In the genomic region with DNA sequence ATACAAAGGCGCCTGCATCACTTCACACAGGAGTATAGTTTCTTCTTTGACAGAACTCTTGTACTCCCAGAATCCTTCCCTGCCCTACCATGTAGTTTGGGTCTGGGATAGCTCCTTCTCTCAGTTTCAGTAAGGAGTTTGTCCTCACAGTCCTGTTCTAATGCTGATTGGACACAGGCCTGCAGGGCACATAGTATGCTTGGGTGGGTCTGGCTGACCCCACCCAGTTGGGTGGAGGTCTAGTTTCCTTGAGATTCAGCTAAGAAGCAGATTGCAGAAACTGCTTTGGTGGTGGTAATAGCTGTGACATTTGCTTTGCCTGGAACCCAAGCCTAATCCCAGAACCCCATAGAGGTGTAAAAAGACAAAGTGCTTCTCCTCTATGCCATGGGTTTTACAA, we compare ENCODE assay signal across 23 mouse cellular contexts. TPM values are rescaled to one million over a fixed set of nuclear protein-coding genes. Genes with fewer than 3 reads are reported as not detected.
DNase-seq lines count a peak whose midpoint lies in the region; ATAC-seq and TF ChIP-seq lines count a peak whose summit lies in the region.
"Had no signal": no experiment of that assay in that cellular context is flagged by ENCODE, and none has a peak within 500 bp of the region (broad histone marks: within the 10 kb centered on the region; RNA-seq: fewer than 3 reads in every experiment).

No protein-coding gene starts in this region.

- peak; percentile 85 for TF ChIP-seq EP300 in ES-Bruce4 (IDR thresholded peaks at IDR 0.05; ENCODE audit: insufficient read depth, low read depth, low read length)

- H3K9me3 ChIP-seq in ES-Bruce4 (replicated peaks; ENCODE audit: control insufficient read depth, insufficient read depth, low read length, poor library complexity, severe bottlenecking), result no peaks in the 10 kb centered on the region
- H3K9me3 ChIP-seq in stomach, embryonic 16.5 days (replicated peaks; ENCODE audit: control insufficient read depth, low read length), result no peaks in the 10 kb centered on the region
- no peaks in the 10 kb centered on the region for H3K9me3 ChIP-seq in forebrain, embryonic 15.5 days
- H3K9me3 ChIP-seq: embryonic facial prominence, embryonic 15.5 days; forebrain, embryonic 10.5 days; heart, embryonic 12.5 days; hindbrain, embryonic 12.5 days had no signal

- DNase-seq in heart, adult 11 months, result peak; percentile 79
- DNase-seq in heart, postnatal 14 days, result no peak
- peak; percentile 50 for DNase-seq in R1 (ENCODE audit: low read depth, low spot score)
- no peak for DNase-seq in adrenal gland, postnatal 10 days
- DNase-seq: adrenal gland, adult 2 months; adrenal gland, postnatal 36 days; cerebellum, adult 2 months; cerebellum, postnatal 10 days; embryo, embryonic 11 days; gastrocnemius, postnatal 10 days; heart, postnatal 36 days had no signal

- no peak overlapping the region for H3K4me3 ChIP-seq in ES-Bruce4 (ENCODE audit: low read depth, low read length)
- H3K4me3 ChIP-seq in stomach, embryonic 16.5 days (replicated peaks; ENCODE audit: low read length), result no peak overlapping the region
- no peak overlapping the region for H3K4me3 ChIP-seq in forebrain, embryonic 15.5 days
- H3K4me3 ChIP-seq: embryonic facial prominence, embryonic 15.5 days; erythroblast, embryonic 14.5 days; forebrain, embryonic 10.5 days; heart, embryonic 12.5 days; hindbrain, embryonic 12.5 days had no signal

- TF ChIP-seq POLR2A in ES-Bruce4 (IDR thresholded peaks at IDR 0.05; ENCODE audit: insufficient read depth, low read length), result no peak

- H3K4me1 ChIP-seq in ES-Bruce4 (ENCODE audit: control insufficient read depth, insufficient read depth, low read length), result peaks cover 7% of the 10 kb centered on the region
- H3K4me1 ChIP-seq in stomach, embryonic 16.5 days (ENCODE audit: control insufficient read depth, insufficient read depth, low read length), result peaks cover 7% of the 10 kb centered on the region
- H3K4me1 ChIP-seq in forebrain, embryonic 15.5 days, result no peaks in the 10 kb centered on the region
- H3K4me1 ChIP-seq: hindbrain, embryonic 12.5 days had no signal

- no peaks in the 10 kb centered on the region for H3K36me3 ChIP-seq in ES-Bruce4 (ENCODE audit: control insufficient read depth, insufficient read depth, low read length, poor library complexity, severe bottlenecking)
- H3K36me3 ChIP-seq in stomach, embryonic 16.5 days (ENCODE audit: control insufficient read depth, insufficient read depth, low read length), result no peaks in the 10 kb centered on the region
- H3K36me3 ChIP-seq in forebrain, embryonic 15.5 days, result no peaks in the 10 kb centered on the region
- H3K36me3 ChIP-seq: embryonic facial prominence, embryonic 15.5 days; forebrain, embryonic 10.5 days; heart, embryonic 12.5 days; hindbrain, embryonic 12.5 days had no signal

- WGBS in stomach, embryonic 16.5 days, result 92% methylated on average over 1 of the region's 1 CpGs
- WGBS in forebrain, embryonic 15.5 days, result 90% methylated on average over 1 of the region's 1 CpGs

- ATAC-seq in stomach, embryonic 16.5 days (ENCODE audit: insufficient read depth, low FRiP score), result no peak
- ATAC-seq in forebrain, embryonic 15.5 days (replicated peaks), result no peak
- ATAC-seq: forebrain, embryonic 14.5 days; hindbrain, embryonic 16.5 days; inflammation-experienced regulatory T-cells, adult 6 months had no signal

- intact Hi-C loops in heart, postnatal 14 days (cut with DNase I), result no loop called here

- no peaks in the 10 kb centered on the region for H3K27me3 ChIP-seq in ES-Bruce4 (ENCODE audit: control insufficient read depth, insufficient read depth, low read length, poor library complexity, severe bottlenecking)
- H3K27me3 ChIP-seq in stomach, embryonic 16.5 days (ENCODE audit: control insufficient read depth, insufficient read depth, low read length), result no peaks in the 10 kb centered on the region
- no peaks in the 10 kb centered on the region for H3K27me3 ChIP-seq in forebrain, embryonic 15.5 days
- H3K27me3 ChIP-seq: CH12.LX; embryonic facial prominence, embryonic 15.5 days; heart, embryonic 12.5 days; hindbrain, embryonic 12.5 days had no signal

- H3K9ac ChIP-seq in ES-Bruce4 (ENCODE audit: low read depth, poor library complexity, severe bottlenecking), result no peak overlapping the region
- no peak overlapping the region for H3K9ac ChIP-seq in stomach, embryonic 16.5 days (ENCODE audit: low read length)
- H3K9ac ChIP-seq in forebrain, embryonic 15.5 days (replicated peaks), result no peak overlapping the region
- H3K9ac ChIP-seq: embryonic facial prominence, embryonic 15.5 days; heart, embryonic 12.5 days; hindbrain, embryonic 12.5 days had no signal

- no peak for TF ChIP-seq CTCF in ES-Bruce4 (IDR thresholded peaks at IDR 0.05; ENCODE audit: low read depth, low read length)

- H3K27ac ChIP-seq in ES-Bruce4 (ENCODE audit: insufficient read depth, low read length), result peak overlapping the region; percentile 86
- H3K27ac ChIP-seq in stomach, embryonic 16.5 days (ENCODE audit: low read length), result peak overlapping the region; percentile 9
- no peak overlapping the region for H3K27ac ChIP-seq in forebrain, embryonic 15.5 days (replicated peaks)
- H3K27ac ChIP-seq: embryonic facial prominence, embryonic 15.5 days; forebrain, embryonic 10.5 days; hindbrain, embryonic 12.5 days had no signal

- no peak overlapping the region for H3K4me2 ChIP-seq in stomach, embryonic 16.5 days (ENCODE audit: low read depth, low read length)
- H3K4me2 ChIP-seq in forebrain, embryonic 15.5 days (replicated peaks), result no peak overlapping the region
- H3K4me2 ChIP-seq: embryonic facial prominence, embryonic 15.5 days; heart, embryonic 12.5 days; hindbrain, embryonic 12.5 days had no signal

RNA-seq across cellular contexts. Expression of gene Snx9, which starts 33.4 kb away (rescaled TPM):
- total RNA-seq in heart, postnatal 14 days (2021), result 10 to 100 TPM; 31.5 to 33.3 TPM
- polyA plus RNA-seq in ES-Bruce4 (2011; ENCODE audit: insufficient read depth, insufficient read length, low read depth, missing spikeins), result 45.1 and 46.8 TPM in 2 replicates
- polyA plus RNA-seq in stomach, embryonic 16.5 days (2015; fragmentation: Nextera tagmentation; extraction: Ambion mirVana), result 28.2 and 31.3 TPM in 2 replicates
- 10 to 100 TPM; 48.3 to 51.7 TPM for total RNA-seq in adrenal gland, postnatal 10 days (2021)
- 5.9 and 6.9 TPM in 2 replicates for polyA plus RNA-seq in forebrain, embryonic 15.5 days (2015; fragmentation: Nextera tagmentation; extraction: Ambion mirVana)

Comparison
In these comparisons a context has a peak if more than half of its experiments do, and no peak if none do; other contexts are left out.
1. DNase-seq: peak in heart, adult 11 months (single experiment) and R1 (single experiment); none in heart, postnatal 14 days (0 of 2) and adrenal gland, postnatal 10 days (single experiment).